Mouse (Mus musculus) lung, adult 2 months (tissue): ENCODE measurements around the gene Urad.

Source experiments
- CTCF ChIP-seq: fragments of 200-500 bp; IDR thresholded peaks from 2 replicates; pipeline ENCODE4 v1.5.1; 2011; ENCODE audit warnings: mild to moderate bottlenecking, low read length, control low read depth; ENCODE audit not compliant: insufficient read depth
- POLR2A ChIP-seq: fragments of 200-500 bp; IDR thresholded peaks from 2 replicates; pipeline ENCODE4 v1.6.1; 2011; ENCODE audit warnings: low read depth, mild to moderate bottlenecking, control low read depth, low read length, borderline replicate concordance; ENCODE audit errors: extremely low read depth

DNA sequence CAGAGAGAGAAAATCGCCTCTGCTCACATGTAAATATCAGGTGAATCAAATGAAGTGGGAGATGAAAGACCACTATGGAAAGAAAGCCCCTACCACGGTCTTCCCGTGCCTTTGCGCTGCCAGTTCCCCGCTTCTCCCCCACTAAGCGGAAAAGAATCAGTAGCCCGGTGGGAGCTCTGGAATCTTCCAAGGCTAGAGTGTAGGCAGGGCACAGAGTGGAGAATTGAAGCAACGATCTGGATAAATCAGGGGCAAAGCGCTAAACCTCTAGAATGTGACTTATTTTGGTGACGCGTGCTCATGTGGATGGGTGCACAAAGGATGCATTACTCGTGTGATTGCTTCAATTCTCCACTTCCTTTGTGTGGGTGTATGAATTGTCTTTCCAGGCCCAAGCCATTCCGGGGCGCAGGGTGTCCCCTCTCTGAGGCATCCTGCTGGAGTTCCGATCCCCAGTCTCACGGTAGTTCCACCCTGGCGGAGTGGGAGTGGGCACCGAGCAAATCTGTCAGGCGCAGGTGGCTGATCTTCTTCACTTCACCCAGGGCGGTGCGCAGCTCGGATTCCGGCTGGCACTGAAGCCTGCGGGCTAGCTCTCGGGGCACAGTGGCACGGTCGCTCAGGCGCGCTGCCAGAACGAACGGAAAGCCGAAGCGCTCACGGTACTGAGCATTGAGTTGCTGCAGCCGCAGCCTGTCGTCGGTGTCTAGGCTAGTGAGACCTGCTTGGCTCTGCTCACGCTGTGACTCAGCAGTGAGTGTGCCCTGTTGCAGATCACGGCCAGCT lies 7.4 kb downstream of the Urad start:
- TF ChIP-seq CTCF, result no peak
- TF ChIP-seq POLR2A, result no peak
